Mouse (Mus musculus) lung, postnatal 0 days (tissue): ENCODE data around the gene Gse1.

Source experiments
- CTCF ChIP-seq: IDR thresholded peaks from 2 replicates; pipeline ENCODE4 v1.5.1; 2016; ENCODE audit warnings: antibody characterized with exemption, mild to moderate bottlenecking
- EP300 ChIP-seq: IDR thresholded peaks from 2 replicates; pipeline ENCODE4 v1.6.1; 2016; ENCODE audit warnings: antibody characterized with exemption, mild to moderate bottlenecking, control low read depth

- no peak for TF ChIP-seq CTCF
- no peak for TF ChIP-seq EP300
Observed at GRCm38 (mm10) chr8:120449608-120450031, 221.4 kb downstream of the Gse1 start.
